Mouse (Mus musculus) G1E (cell line): ENCODE data around the gene Strn3.

Experiments
- CTCF ChIP-seq: IDR thresholded peaks from 2 replicates; pipeline ENCODE4 v1.5.1; 2012; ENCODE audit warnings: low read depth, low read length, inconsistent platforms, mixed read lengths
- GATA1 ChIP-seq: IDR thresholded peaks from 2 replicates; pipeline ENCODE4 v1.6.1; 2012; ENCODE audit warnings: borderline replicate concordance, low read length, inconsistent platforms, mixed read lengths
- POLR2AphosphoS5 ChIP-seq: IDR thresholded peaks from 2 replicates; pipeline ENCODE4 v1.6.1; 2012; ENCODE audit warnings: low read depth, low read length, inconsistent platforms; ENCODE audit not compliant: insufficient replicate concordance
- TAL1 ChIP-seq: conservative IDR thresholded peaks from 2 replicates; pipeline ENCODE4 v1.6.1; 2012; ENCODE audit warnings: low read depth, low read length, inconsistent platforms, mixed read lengths

GRCm38 (mm10) chr12:51603306-51603705, 88.4 kb downstream of the Strn3 start:
- TF ChIP-seq CTCF = no peak
- no peak for TF ChIP-seq GATA1
- no peak for TF ChIP-seq TAL1
- no peak for TF ChIP-seq POLR2AphosphoS5
